Mouse (Mus musculus) stomach, embryonic 16.5 days (tissue): Measurements from ENCODE around the gene Tcp11. TPM values are rescaled to one million over a fixed set of nuclear protein-coding genes. Genes with fewer than 3 reads are reported as not detected.

Experiments
- ATAC-seq: fragments of 200-750 bp; cut with Nextera tagmentation; 2 replicates; pipeline ENCODE4 v1.8.0; 2017; ENCODE audit warnings: moderate number of reproducible peaks, moderate TSS enrichment; ENCODE audit not compliant: insufficient read depth, low FRiP score
- H3K27ac ChIP-seq: fragments of 300-500 bp; sonication (generic); 2 replicates; pipeline ENCODE4 v1.5.1; 2014; ENCODE audit warnings: low read length
- H3K27me3 ChIP-seq: fragments of 300-500 bp; sonication (generic); 2 replicates; pipeline ENCODE4 v1.6.1; 2014; ENCODE audit warnings: low read length, control low read depth, mixed read lengths; ENCODE audit not compliant: control insufficient read depth, insufficient read depth
- H3K36me3 ChIP-seq: fragments of 300-500 bp; sonication (generic); 2 replicates; pipeline ENCODE4 v1.6.1; 2014; ENCODE audit warnings: low read length; ENCODE audit not compliant: control insufficient read depth, insufficient read depth
- H3K4me1 ChIP-seq: fragments of 300-500 bp; sonication (generic); 2 replicates; pipeline ENCODE4 v1.6.1; 2014; ENCODE audit warnings: low read length, control low read depth, mixed read lengths; ENCODE audit not compliant: control insufficient read depth, insufficient read depth
- H3K4me2 ChIP-seq: fragments of 300-500 bp; sonication (generic); 2 replicates; pipeline ENCODE4 v1.6.1; 2014; ENCODE audit warnings: low read depth, low read length, mixed read lengths
- H3K4me3 ChIP-seq: fragments of 300-500 bp; sonication (generic); replicated peaks from 2 replicates; pipeline ENCODE4 v1.5.1; 2014; ENCODE audit warnings: mild to moderate bottlenecking, low read length
- H3K9ac ChIP-seq: fragments of 300-500 bp; sonication (generic); 2 replicates; pipeline ENCODE4 v1.6.1; 2014; ENCODE audit warnings: low read length
- H3K9me3 ChIP-seq: fragments of 300-500 bp; sonication (generic); replicated peaks from 2 replicates; pipeline ENCODE4 v1.6.1; 2016; ENCODE audit warnings: low read length, control low read depth; ENCODE audit not compliant: control insufficient read depth
- whole genome bisulfite sequencing: fragments of 180-500 bp; shearing (Covaris S2); extraction: QIAGEN DNeasy Blood & Tissue Kit; methylation state at CpG from one replicate; pipeline ENCODE4 v1.1.7; 2014; 5-methylcytosine and 5-hydroxymethylcytosine counted together
- polyA plus RNA-seq: library from polyadenylated mRNA; unstranded; fragments of >200 nt; fragmentation: Nextera tagmentation; extraction: Ambion mirVana; gene quantifications from 2 replicates; pipeline ENCODE4 v1.2.1, GENCODE M21; 2015

Gene Tcp11
- polyA plus RNA-seq, result 1.1 and 1.9 TPM in 2 replicates

DNA sequence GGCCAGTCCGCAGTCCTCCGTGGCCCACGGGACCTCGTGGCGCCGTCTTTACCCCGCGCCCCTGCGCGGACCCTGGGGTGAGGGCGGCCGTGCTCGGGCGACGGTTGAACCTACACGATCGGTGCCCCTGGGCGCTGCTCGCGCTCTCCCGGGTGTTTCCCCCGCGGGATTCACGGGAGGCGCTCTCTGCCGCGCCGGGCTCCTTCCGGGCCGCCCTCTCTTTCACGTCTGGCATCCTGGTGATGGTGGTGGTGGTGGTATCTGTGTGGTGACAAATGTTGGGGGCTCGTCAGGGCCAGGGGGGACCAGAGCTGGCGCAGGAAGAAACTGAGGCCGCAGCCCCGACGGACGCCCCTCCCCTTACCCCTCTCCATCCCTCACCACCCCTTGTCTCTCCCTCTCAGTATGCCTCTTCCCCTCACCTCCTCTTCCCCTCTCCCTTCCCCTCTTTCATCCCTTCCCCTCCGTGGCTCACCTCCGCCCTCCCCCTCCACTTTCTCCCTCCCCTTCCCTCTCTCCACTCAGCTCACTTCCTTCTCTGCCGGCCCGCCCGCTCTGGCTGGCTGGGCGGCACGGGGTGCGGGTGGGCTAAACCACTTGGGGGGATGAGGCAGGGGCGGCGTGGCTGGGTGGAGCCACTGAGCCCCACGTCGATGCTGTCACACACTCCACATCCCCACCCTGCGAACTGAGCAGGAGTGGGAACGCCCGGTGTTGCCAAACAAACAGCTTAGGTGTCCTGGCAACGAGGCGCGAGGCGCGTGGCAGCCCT is at the start of gene Tcp11:
Gene Tcp11 (minus strand): TSS at position 595 of the 772 bp plus-strand sequence.
- under 1% methylated on average over 54 of the region's 57 CpGs for WGBS
- H3K4me1 ChIP-seq, result peaks cover 13% of the 10 kb centered on the region
- no peaks in the 10 kb centered on the region for H3K27me3 ChIP-seq
- peak within 1 kb of the TSS; percentile 88 for H3K4me2 ChIP-seq
- ATAC-seq, result peak; percentile 84
- peak within 1 kb of the TSS; percentile 59 for H3K4me3 ChIP-seq
- peak within 1 kb of the TSS; percentile 70 for H3K9ac ChIP-seq
- no peaks in the 10 kb centered on the region for H3K9me3 ChIP-seq
- no peak within 1 kb of the TSS for H3K27ac ChIP-seq
- no peaks in the 10 kb centered on the region for H3K36me3 ChIP-seq

DNA sequence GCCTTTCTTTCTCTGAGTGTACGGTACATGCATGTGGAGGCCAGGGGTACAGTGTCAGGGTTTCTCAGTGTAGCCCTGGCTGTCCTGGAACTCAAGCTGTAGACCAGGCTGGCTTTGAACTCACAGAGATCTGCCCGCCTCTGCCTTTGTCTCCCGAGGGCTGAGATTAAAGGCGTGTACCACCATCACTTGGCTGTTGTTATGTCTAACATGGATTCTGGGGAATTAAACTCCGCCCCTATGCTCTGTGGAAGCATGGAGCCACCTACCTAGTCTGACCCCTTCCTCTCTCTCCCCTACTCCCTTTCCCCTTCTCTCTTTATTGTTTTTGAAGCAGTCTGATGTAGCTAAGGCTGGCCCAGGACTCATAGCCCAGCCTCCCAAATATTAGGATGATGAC is 49.4 kb upstream of the Tcp11 start:
- Histone ChIP-seq H3K9ac (no peak overlapping the region), H3K4me1 (no peaks in the 10 kb centered on the region), H3K36me3 (no peaks in the 10 kb centered on the region), H3K27ac (no peak overlapping the region), H3K4me2 (no peak overlapping the region), H3K4me3 (no peak overlapping the region), H3K27me3 (no peaks in the 10 kb centered on the region), H3K9me3 (no peaks in the 10 kb centered on the region)
- WGBS, result 89% methylated on average over 5 of the region's 5 CpGs
- ATAC-seq, result no peak

DNA sequence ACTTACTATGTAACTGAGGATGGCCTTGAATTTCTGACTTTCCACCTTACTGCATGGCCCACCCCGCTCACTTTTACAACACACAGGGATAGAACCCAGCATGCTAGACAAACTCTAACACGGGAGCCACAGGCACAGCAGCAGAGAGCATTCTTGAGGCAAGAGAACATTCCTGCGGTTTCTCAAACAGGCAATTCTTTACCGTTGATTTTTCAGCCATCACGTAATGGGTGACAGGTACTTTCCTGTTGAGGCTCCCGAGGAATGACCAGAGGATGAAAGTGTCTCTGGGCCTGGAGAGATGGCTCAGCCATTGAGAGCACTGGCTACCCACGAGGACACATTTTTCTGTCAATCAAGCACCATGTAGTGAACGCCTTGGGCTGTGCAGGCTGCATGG is 43.9 kb upstream of the Tcp11 start:
- H3K9me3 ChIP-seq, result no peaks in the 10 kb centered on the region
- 59% methylated on average over 8 of the region's 8 CpGs for WGBS
- no peak overlapping the region for H3K4me3 ChIP-seq
- 0 out of 2 replicates have a peak, but pooled peaks have one; percentile 13 for ATAC-seq
- no peak overlapping the region for H3K4me2 ChIP-seq
- no peaks in the 10 kb centered on the region for H3K27me3 ChIP-seq
- no peak overlapping the region for H3K27ac ChIP-seq
- H3K36me3 ChIP-seq, result no peaks in the 10 kb centered on the region
- no peak overlapping the region for H3K9ac ChIP-seq
- H3K4me1 ChIP-seq, result no peaks in the 10 kb centered on the region

DNA sequence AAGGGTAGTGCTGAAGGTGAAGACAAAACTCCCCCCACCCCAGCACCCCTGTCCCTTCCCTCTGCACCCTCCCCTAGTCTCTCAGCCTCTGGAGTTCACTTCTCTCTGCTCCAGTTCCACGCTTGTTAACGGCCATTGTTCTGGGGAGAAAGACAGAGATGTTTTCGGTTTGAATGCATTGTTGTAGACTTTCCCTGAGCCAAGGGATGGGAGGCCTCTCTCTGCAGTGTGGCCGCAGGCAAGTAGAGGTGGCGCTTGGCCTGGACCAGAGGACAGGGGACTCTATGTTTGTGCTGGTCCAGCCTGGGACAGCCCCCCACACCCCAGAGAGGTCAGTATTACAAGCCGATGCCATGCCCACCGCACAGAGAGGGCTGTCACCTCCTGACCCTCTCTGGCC is 43.2 kb upstream of the Tcp11 start:
- 66% methylated on average over 7 of the region's 7 CpGs for WGBS

DNA sequence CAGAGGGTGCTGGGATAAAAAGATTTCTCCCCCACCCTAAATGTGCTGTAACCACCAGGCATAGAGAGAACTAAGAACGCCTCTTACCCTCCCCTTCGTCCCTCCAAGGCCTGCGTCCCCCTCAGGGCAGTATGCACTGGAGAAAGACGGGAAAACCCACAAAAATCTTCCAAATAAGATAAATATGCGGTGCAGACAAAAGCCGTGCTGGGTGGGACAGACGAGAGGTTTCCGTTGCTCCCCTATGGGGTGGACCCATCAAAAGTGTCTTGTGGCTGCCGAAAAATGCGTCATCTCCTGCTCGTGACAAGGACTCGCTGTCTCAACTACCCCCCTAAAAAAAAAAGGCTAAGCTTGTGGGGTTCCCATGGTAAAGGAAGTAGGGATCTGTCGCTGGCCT is 42.5 kb upstream of the Tcp11 start:
- no peaks in the 10 kb centered on the region for H3K36me3 ChIP-seq
- H3K27me3 ChIP-seq, result no peaks in the 10 kb centered on the region
- H3K9me3 ChIP-seq, result no peaks in the 10 kb centered on the region
- H3K4me2 ChIP-seq, result no peak overlapping the region
- H3K9ac ChIP-seq, result no peak overlapping the region
- no peaks in the 10 kb centered on the region for H3K4me1 ChIP-seq
- 64% methylated on average over 13 of the region's 13 CpGs for WGBS
- H3K27ac ChIP-seq, result no peak overlapping the region
- H3K4me3 ChIP-seq, result no peak overlapping the region
- ATAC-seq, result no peak

More for the DNA sequence above, 43.2 kb upstream of the Tcp11 start:
- H3K4me2 ChIP-seq, result no peak overlapping the region
- H3K4me1 ChIP-seq, result no peaks in the 10 kb centered on the region
- no peak overlapping the region for H3K27ac ChIP-seq
- no peaks in the 10 kb centered on the region for H3K27me3 ChIP-seq
- H3K9ac ChIP-seq, result no peak overlapping the region
- H3K9me3 ChIP-seq, result no peaks in the 10 kb centered on the region
- no peak; the same call in 1 of the 2 replicates for ATAC-seq
- H3K36me3 ChIP-seq, result no peaks in the 10 kb centered on the region
- no peak overlapping the region for H3K4me3 ChIP-seq

DNA sequence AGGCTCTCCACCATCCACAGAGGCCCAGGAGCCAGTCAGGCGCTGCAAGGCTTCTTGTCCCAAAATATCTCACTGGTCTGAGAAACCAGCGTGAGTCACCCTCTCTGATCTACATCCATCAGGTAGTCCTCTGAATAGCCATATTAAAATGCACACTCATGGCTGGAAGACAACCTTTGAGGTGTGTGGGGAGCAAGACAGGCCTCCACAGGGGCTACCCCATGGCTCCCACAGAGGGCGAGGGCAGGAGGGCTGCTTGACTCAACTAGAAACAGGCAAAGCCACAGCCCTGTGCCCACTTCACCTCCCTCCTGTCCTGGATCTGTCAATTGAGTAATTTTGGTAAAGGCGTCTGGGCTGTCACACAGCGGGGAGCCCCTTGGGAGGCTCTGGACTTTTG is 40.0 kb upstream of the Tcp11 start:
- Histone ChIP-seq H3K4me2 (no peak overlapping the region), H3K4me3 (no peak overlapping the region), H3K36me3 (no peaks in the 10 kb centered on the region), H3K9ac (no peak overlapping the region), H3K27ac (no peak overlapping the region), H3K27me3 (no peaks in the 10 kb centered on the region), H3K9me3 (no peaks in the 10 kb centered on the region), H3K4me1 (no peaks in the 10 kb centered on the region)
- WGBS, result 82% methylated on average over 5 of the region's 5 CpGs
- ATAC-seq, result no peak

DNA sequence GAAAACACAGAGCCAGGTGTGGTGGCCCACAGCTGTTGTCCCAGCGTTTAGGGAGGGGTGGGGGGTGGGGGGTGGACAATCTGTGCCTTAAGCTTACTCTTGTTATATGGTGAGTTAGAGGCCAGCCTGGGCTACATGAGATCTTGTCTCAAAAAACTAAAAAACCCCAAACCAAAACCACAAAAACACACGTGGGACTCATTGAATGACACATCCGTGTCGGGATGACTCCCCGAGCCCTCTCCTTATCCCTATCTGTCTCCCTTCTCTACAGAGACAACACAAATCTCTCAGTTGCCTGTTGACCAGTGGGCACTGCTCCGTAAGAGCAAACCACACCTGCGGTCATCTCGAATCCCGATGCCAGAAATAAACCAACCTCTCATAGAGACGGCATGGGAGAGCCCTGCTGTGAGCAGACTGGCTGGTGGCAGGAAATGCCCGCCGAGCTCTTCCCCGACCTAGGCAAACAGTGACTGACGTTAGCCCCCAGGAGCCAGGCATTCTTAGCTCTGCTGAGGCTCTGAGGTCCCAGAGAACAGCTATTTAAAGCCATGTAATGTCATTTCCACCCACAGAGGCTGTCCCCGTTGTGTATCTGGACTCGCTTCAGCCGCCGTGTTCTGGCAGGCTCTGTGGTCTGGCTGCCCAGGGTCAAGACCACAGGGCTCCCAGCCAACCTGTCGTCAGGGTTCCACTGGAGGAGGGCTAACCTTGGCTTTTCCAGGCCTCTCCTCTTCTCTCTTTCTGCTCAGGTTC is 37.2 kb upstream of the Tcp11 start:
- Histone ChIP-seq H3K27me3 (no peaks in the 10 kb centered on the region), H3K9me3 (no peaks in the 10 kb centered on the region), H3K4me3 (no peak overlapping the region), H3K36me3 (no peaks in the 10 kb centered on the region), H3K4me2 (no peak overlapping the region), H3K9ac (peak overlapping the region; percentile 40; the same call in 1 of the 2 replicates), H3K4me1 (no peaks in the 10 kb centered on the region), H3K27ac (no peak overlapping the region)
- ATAC-seq, result no peak
- WGBS, result 48% methylated on average over 19 of the region's 19 CpGs

DNA sequence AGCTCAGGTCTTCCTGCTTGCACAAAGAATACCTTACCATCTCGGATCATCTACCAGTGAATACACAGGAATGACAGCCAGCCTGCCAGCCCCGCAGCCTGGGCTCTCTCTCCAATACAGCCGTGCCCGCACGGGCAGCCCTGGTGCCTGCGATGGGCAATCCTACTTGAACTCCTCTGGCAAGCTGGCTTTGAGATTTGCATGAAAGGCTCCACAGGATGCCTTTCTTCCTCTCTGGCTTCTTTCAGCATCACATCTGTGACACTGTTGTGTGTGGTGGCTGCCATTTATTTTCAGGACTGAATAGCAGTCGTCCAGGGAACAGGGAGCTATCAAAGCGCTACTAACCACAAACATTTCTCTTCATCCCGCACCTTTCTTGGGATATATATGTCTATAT is 35.9 kb upstream of the Tcp11 start:
- no peak overlapping the region for H3K4me3 ChIP-seq
- WGBS, result 88% methylated on average over 9 of the region's 9 CpGs
- H3K4me1 ChIP-seq, result no peaks in the 10 kb centered on the region
- H3K36me3 ChIP-seq, result no peaks in the 10 kb centered on the region
- ATAC-seq, result no peak
- H3K27ac ChIP-seq, result no peak overlapping the region
- H3K9ac ChIP-seq, result no peak overlapping the region
- no peaks in the 10 kb centered on the region for H3K9me3 ChIP-seq
- no peaks in the 10 kb centered on the region for H3K27me3 ChIP-seq
- H3K4me2 ChIP-seq, result no peak overlapping the region

DNA sequence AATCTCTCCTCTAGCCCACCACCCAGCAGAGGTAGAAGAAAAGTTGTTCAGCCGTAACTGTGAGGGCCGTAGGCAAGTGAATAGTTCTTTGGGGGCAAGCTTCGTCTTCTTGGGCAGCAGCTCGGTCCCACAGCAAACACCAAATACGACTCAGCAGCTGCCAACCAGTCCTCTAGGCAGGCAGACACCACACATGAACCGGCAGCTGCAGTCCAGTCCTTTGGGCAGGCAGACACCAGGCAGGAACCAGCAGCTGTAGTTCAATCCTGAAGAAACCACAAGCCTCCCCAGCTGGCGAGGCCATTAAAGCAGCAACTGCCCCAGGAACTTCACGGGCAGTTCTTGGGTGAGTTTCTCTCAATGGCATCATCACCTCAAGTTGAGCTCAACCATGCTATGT is 31.8 kb upstream of the Tcp11 start:
- Histone ChIP-seq H3K4me1 (no peaks in the 10 kb centered on the region), H3K36me3 (no peaks in the 10 kb centered on the region), H3K9me3 (no peaks in the 10 kb centered on the region), H3K4me2 (no peak overlapping the region), H3K9ac (no peak overlapping the region), H3K27ac (no peak overlapping the region), H3K4me3 (no peak overlapping the region), H3K27me3 (no peaks in the 10 kb centered on the region)
- WGBS, result 85% methylated on average over 8 of the region's 8 CpGs
- no peak for ATAC-seq
